Mouse (Mus musculus) heart, embryonic 16.5 days (tissue): ENCODE results near the gene St3gal5. TPM values are rescaled to one million over a fixed set of nuclear protein-coding genes. Genes with fewer than 3 reads are reported as not detected.

Experiments used
- ATAC-seq: fragments of 200-750 bp; cut with Nextera tagmentation; replicated peaks from 2 replicates; pipeline ENCODE4 v1.8.0; 2017; ENCODE audit warnings: moderate number of reproducible peaks; ENCODE audit not compliant: insufficient read depth, low FRiP score; ENCODE audit errors: extremely low read depth
- H3K27ac ChIP-seq: fragments of 300-500 bp; sonication (generic); 2 replicates; pipeline ENCODE4 v1.5.1; 2014; ENCODE audit warnings: mild to moderate bottlenecking, low read length, control low read depth, moderate library complexity
- H3K27me3 ChIP-seq: fragments of 300-500 bp; sonication (generic); 2 replicates; pipeline ENCODE4 v1.6.1; 2014; ENCODE audit warnings: low read length, mixed read lengths; ENCODE audit not compliant: control insufficient read depth, insufficient read depth
- H3K36me3 ChIP-seq: fragments of 300-500 bp; sonication (generic); 2 replicates; pipeline ENCODE4 v1.6.1; 2014; ENCODE audit not compliant: control insufficient read depth, insufficient read depth
- H3K4me1 ChIP-seq: fragments of 300-500 bp; sonication (generic); 2 replicates; pipeline ENCODE4 v1.6.1; 2014; ENCODE audit warnings: low read length, mixed read lengths; ENCODE audit not compliant: control insufficient read depth, insufficient read depth
- H3K4me2 ChIP-seq: fragments of 300-500 bp; sonication (generic); 2 replicates; pipeline ENCODE4 v1.6.1; 2014; ENCODE audit warnings: low read depth, mild to moderate bottlenecking, control low read depth, low read length
- H3K4me3 ChIP-seq: fragments of 300-500 bp; sonication (generic); 2 replicates; pipeline ENCODE4 v1.5.1; 2014; ENCODE audit warnings: mild to moderate bottlenecking, control low read depth, low read length
- H3K9ac ChIP-seq: fragments of 300-500 bp; sonication (generic); 2 replicates; pipeline ENCODE4 v1.6.1; 2014; ENCODE audit warnings: low read length, control low read depth
- H3K9me3 ChIP-seq: fragments of 300-500 bp; sonication (generic); replicated peaks from 2 replicates; pipeline ENCODE4 v1.6.1; 2016; ENCODE audit warnings: low read length; ENCODE audit not compliant: control insufficient read depth
- WGBS: fragments of 180-500 bp; shearing (Covaris S2); extraction: QIAGEN DNeasy Blood & Tissue Kit; methylation state at CpG from one replicate; pipeline ENCODE4 v1.1.7; 2014; 5-methylcytosine and 5-hydroxymethylcytosine counted together
- polyA plus RNA-seq: library from polyadenylated mRNA; unstranded; fragments of >200 nt; fragmentation: Nextera tagmentation; extraction: Ambion mirVana; gene quantifications from 2 replicates; pipeline ENCODE4 v1.2.1, GENCODE M21; 2015

St3gal5 gene
- polyA plus RNA-seq, 1 experiment from 2014 or later, result 36.6 TPM

- Histone ChIP-seq H3K4me3 (no peak overlapping the region), H3K27me3 (0 out of 2 replicates have a peak, but pooled peaks cover 2% of the 10 kb centered on the region), H3K4me2 (no peak overlapping the region), H3K27ac (no peak overlapping the region), H3K4me1 (peaks cover 18% of the 10 kb centered on the region), H3K9ac (no peak overlapping the region), H3K9me3 (no peaks in the 10 kb centered on the region), H3K36me3 (no peaks in the 10 kb centered on the region)
- no peak for ATAC-seq
- WGBS, result 64% methylated on average over 5 of the region's 5 CpGs
Measured at GRCm38 (mm10) chr6:72190577-72190976, 93.2 kb downstream of the St3gal5 start.

- no peak for ATAC-seq
- H3K9me3 ChIP-seq, result no peaks in the 10 kb centered on the region
- H3K27me3 ChIP-seq, result no peaks in the 10 kb centered on the region
- H3K36me3 ChIP-seq, result no peaks in the 10 kb centered on the region
- peaks cover 12% of the 10 kb centered on the region for H3K4me1 ChIP-seq
- H3K4me3 ChIP-seq, result no peak overlapping the region
- 57% methylated on average over 3 of the region's 3 CpGs for WGBS
- no peak overlapping the region for H3K9ac ChIP-seq
- H3K27ac ChIP-seq, result no peak overlapping the region
- H3K4me2 ChIP-seq, result no peak overlapping the region
Measured at GRCm38 (mm10) chr6:72196660-72197059, 99.3 kb downstream of the St3gal5 start.

GRCm38 (mm10) chr6:72197515-72197914, 100.1 kb downstream of the St3gal5 start:
- Histone ChIP-seq H3K27ac (no peak overlapping the region), H3K4me3 (no peak overlapping the region), H3K4me2 (no peak overlapping the region), H3K9me3 (no peaks in the 10 kb centered on the region), H3K4me1 (peaks cover 14% of the 10 kb centered on the region), H3K9ac (no peak overlapping the region), H3K36me3 (no peaks in the 10 kb centered on the region), H3K27me3 (no peaks in the 10 kb centered on the region)
- no peak for ATAC-seq

DNA sequence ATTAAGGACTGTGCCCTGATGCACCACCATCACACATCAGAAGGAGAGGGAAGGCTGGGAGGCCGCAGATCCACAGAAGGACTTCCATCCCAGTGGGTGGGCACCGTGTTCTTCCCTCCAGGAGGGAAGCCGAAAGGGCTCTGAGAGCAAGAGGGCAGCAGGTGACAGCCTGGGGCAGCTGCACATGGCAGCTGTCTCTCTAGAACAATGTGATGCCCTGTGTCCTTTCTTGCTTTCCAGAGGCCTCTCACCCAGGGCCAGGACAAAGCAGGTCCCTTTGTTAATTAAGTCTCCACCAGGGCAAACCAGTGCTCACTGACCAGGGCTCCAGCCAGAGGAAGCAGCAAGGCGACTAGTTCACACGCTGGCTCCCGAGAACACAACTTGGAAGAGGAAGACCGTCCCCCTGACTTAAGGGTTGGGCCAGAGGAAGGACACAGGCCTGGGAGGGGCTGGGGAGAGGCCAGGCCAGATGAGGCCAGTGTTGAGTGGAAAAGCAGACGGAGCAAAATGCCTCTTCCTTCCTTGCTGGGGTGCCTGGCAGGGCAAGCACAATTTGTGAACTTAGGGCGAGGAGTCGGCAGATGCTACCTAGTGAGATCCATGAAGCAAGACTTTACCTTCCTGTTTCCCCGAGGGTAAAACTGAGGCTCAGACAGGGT, 103.3 kb downstream of the St3gal5 start:
- Histone ChIP-seq H3K4me1 (peaks cover 24% of the 10 kb centered on the region), H3K4me2 (no peak overlapping the region), H3K4me3 (no peak overlapping the region), H3K9me3 (no peaks in the 10 kb centered on the region), H3K27me3 (no peaks in the 10 kb centered on the region), H3K36me3 (no peaks in the 10 kb centered on the region), H3K27ac (peak overlapping the region; percentile 55), H3K9ac (no peak overlapping the region)
- 0 out of 2 replicates have a peak, but pooled peaks have one; percentile 58 for ATAC-seq
- 54% methylated on average over 11 of the region's 11 CpGs for WGBS

DNA sequence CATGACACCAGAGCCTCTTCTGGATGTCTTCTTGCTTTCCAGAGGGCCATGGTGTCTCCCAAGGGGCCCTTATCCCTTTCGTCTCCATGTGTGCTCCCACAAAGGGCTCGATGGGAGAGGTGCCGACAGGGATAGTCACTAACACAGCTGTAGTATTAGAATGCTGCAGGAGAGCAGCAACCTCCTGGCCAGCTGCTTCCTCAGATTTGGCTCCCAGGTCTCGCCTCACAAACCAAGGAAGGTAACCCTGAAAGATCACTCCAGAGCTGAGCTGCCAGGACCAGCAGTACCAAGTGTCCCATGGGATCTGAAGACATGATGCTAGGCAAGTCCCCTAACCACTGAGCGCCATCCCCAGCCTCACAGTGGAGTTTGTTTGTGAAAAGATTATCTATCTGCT, 105.3 kb downstream of the St3gal5 start:
- Histone ChIP-seq H3K36me3 (no peaks in the 10 kb centered on the region), H3K27me3 (no peaks in the 10 kb centered on the region), H3K4me3 (no peak overlapping the region), H3K9ac (no peak overlapping the region), H3K4me1 (peaks cover 24% of the 10 kb centered on the region), H3K9me3 (no peaks in the 10 kb centered on the region), H3K4me2 (no peak overlapping the region), H3K27ac (no peak overlapping the region)
- no peak for ATAC-seq
- WGBS, result 53% methylated on average over 5 of the region's 5 CpGs

DNA sequence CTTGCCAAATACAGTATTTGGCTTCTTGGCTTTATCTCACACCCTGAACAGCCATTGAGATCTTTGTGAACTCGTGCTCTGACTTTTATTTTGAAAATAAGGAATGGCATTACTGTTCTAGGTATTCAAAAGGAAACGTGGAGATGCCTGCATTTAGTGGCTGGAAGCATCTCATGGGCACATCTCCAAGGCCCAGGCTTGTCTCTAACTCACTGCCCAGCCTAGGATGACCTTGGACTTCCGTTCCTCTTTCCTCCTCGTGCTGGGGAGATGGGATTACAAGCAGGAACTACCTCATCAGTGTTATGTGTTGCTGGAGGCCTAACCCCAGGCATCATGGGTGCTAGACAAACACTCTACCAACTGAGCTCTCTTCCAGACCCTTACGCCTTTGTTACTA, 105.9 kb downstream of the St3gal5 start:
- Histone ChIP-seq H3K4me3 (no peak overlapping the region), H3K4me1 (peaks cover 22% of the 10 kb centered on the region), H3K9ac (no peak overlapping the region), H3K27ac (no peak overlapping the region), H3K4me2 (no peak overlapping the region), H3K36me3 (no peaks in the 10 kb centered on the region), H3K9me3 (no peaks in the 10 kb centered on the region), H3K27me3 (no peaks in the 10 kb centered on the region)
- 44% methylated on average over 5 of the region's 5 CpGs for WGBS
- ATAC-seq, result no peak

Other genes with a start within 250 kb of the St3gal5 start
- 107 and 114 TPM in 2 replicates for gene Ptcd3, start 188.8 kb upstream of the St3gal5 start, polyA plus RNA-seq
- 21.9 and 22.0 TPM in 2 replicates for gene Polr1a, start 188.5 kb upstream of the St3gal5 start, polyA plus RNA-seq
- gene Atoh8, start 138.0 kb downstream of the St3gal5 start, polyA plus RNA-seq, result 14.5 and 17.0 TPM in 2 replicates
- 2.9 and 27.8 TPM in 2 replicates for gene Sftpb, start 207.0 kb downstream of the St3gal5 start, polyA plus RNA-seq
- 26.3 and 27.3 TPM in 2 replicates for gene Usp39, start 247.6 kb downstream of the St3gal5 start, polyA plus RNA-seq
- 16.0 TPM in 2 replicates for gene 0610030E20Rik, start 249.7 kb downstream of the St3gal5 start, polyA plus RNA-seq